Mouse (Mus musculus) kidney, postnatal 36 days (tissue): ENCODE data around the gene Pdcd2l.
"Not testable (repeated sequence)": the region's sequence is repeated elsewhere in the genome, so short reads cannot be mapped to it uniquely, and the experiment has no call there.

ENCODE experiments used
- DNase-seq, 2 experiments: peaks; one replicate each; pipeline ENCODE4 v3.0.0; 2021 to 2022; ENCODE audit warnings: mixed read lengths in 2 of 2

Pdcd2l gene

DNA sequence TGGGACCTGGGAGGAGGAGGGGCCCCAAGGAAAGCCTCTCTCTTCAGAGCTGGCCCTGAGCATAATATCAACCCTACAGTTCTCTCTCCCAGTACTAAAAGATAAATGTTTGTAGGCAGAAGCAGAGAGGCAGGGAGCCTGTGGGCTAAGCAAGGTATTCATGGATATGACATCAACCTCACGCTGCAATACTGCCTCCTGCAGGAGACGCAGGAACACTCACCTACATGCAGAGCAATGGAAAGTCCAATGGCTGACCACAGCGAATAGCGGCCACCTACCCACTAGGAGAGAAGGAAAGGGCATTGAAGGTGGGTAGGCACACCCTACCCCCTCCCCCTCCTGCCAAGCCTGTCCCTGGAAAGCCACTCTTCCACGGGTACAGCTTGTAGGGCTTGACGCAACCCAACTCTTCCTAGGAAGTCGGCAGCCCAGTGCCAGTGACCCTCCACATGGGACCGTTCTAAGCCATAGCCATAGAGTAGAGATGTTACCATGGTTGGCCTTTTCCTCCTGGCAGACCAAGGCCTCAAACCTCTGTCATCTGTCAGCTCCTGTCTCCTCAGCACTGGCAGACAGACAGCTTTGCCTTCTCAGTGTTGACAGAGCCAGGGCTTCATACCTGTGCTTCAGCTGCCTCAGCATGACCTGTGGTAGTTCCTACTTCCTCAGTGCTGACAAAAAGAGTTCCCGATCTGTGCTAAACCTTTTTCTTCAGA is 11.7 kb upstream of the Pdcd2l start:
- no peak for DNase-seq

DNA sequence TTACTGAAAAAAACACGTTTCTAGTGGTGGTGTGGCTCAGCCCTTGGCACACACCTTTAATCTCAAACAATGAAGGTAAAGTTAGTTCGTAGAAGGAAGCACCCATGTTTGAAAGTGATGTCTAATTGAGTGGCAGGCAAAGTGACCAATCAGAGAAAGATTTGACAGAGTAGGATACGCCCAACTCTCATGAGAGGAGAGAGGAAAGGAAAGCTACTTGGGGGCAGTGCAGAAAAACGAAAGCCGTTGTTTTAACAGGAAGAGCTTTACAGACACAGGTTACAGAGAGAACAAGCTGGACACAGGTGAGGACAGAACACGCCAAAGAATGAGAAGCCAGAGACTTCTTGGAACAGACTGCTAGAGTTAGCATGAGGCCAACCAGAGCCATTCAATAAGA is 9.9 kb upstream of the Pdcd2l start:
- DNase-seq: no peak

DNA sequence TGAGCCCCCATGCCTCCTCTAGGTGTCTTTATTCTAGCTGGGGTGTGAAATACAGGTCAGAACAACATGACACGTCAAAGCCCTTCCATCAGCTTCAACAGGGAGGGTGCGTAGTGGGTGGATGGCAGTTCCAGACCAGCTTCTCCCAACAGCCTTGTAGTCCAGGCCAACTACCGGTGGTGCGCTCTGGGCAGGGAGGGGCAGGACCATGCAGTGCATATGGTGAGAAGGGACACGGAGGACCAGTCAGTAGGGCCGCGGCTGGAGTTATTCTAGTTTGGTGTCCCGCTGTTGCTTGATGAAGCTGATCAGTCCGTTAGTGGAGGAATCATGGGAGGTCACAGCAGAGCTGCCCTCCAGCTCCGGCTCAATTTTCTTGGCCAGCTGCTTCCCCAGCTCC is 5.7 kb upstream of the Pdcd2l start:
- not testable (repeated sequence) for DNase-seq

DNA sequence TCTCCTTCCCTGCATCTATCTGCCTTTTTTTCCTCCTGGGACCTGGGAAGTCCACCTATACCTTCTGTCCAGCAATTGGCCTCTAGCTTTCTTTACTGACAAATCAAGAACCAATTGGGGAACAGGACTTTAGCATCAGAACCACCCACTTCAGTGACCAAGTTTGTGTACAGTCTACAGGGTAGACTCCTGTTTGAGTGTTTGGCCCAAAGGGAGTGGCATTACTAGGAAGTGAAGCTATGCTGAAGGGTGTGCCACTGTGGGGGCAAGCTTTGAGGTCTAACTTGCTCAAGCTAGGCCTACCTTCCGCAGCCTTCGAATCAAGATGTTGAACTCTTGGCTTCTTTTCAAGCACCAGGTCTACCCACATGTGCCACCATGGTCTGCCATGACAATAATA is 4.4 kb upstream of the Pdcd2l start:
- DNase-seq: no peak

DNA sequence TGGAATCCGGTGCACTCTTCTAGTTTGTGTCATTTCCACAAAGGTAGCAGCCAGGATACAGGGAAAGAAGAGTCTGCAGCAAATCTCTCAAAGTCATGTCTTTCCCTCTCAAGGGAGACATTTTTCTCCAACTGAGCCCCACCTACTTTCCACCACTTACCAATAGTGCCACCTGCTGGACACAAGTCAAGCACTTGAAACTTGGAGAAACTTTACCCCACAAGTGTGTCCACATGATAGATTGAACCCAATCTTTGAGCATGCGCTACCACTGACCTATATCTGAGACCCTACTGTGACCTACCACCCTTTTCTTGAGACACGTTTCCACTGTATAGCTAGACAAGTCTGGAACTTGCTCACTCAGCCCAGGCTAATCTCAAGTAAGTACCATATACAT is 1.9 kb upstream of the Pdcd2l start:
- peak; percentile 28 to 68 for DNase-seq

DNA sequence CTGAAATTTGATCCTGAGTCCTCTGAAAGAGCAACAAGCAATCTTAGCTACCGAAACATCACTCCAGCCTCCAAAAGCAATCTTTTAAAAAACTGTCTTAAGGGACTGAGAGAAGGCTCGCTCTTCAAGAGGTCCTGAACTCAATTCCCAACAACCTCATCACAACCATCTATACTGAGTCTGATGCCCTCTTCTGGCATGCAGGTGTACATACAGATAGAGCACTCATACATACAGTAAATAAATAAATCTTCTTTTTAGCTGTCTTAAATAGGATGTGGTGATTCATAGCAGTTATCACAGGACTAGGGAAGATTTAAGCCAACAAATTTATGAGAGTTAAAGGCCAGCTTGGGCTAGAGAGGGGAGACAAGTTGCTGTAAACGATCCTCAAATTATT is 829 bp downstream of the Pdcd2l start:
- DNase-seq: no peak

DNA sequence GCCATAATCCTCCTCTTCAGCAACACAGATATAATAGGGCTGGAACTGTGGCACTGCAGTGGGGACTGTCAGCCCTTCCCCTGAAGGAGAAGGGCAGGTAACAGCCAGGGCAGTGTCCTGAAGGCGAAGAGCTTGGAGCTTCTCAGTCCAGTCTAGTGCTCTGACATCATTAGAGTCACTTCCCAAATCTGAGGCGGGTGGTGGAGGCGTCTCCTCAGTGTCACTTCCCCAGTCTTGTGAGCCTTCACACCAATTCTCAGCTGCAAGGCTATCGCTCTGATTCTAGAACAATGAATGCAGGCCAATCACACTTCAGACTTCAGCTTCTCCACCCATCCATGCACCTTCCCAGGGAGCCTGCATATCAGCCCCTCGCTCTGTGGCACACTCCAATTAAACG is 3.6 kb downstream of the Pdcd2l start:
- DNase-seq: no peak

DNA sequence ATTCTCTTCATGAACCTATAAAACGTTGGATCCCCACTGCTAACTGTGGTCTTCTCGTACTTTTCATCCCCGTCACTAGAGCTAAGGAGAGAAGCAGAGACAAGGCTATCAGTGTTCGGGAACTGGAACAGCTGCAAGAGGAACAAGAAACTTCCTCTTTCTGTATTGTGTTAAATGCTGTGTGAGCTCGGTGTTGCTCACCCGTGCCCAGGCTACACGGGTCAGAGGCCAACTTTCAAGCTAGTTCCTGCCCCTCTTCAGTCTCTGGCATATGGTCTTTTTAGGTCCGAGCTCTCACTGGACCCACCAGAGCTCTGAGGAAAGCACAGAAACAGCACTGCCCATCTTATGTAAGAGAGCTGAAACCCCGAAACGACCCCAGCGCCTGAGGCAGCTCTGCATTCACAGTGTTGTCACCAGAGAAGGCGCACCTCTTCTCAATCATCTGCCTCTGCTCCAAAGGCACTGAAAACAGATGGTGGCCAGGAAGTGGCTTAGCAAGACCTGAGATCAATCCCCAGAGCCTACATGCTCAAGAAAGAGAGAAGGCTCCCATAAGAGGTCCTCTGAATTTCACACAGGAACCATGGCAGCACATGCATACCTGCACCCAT is 7.0 kb downstream of the Pdcd2l start:
- no peak for DNase-seq

DNA sequence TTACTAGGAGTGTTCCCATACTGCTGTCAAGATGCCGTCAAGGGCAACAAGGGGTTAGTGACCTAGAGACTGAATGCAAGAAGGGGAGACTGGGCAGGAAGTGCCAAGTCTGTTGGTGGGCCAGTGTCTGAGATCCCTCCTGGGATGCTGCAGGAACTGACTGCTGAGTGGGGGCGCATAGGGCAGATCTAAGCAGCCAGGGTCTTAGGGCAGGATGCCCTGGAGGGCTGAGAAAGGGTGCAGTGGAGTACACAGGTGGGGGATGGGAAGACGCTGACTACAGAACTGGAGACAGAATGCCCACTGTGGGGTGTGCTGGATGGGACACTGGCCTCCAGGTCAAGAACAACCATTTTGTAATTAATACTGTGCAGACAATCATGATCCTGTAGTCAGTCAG is 12.7 kb downstream of the Pdcd2l start:
- DNase-seq: no peak

DNA sequence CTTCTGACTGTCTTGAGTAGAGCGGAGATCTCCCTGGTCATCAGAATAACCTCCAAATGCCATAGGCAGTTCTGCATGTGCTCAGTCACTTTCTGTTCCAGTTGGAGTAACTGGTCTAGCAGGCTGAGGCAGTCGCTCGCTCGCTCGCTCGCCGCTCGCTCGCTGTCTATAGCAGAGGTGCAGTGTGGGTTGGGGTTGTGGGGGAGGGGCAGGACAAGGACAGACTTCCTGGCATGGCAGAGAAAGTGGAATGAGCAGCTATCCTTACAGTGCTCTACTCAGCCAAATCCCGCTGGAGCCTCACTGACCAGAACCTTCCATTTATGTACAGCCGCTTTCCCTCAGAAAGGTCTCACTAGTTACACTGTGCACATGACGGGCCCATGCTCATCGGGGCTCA is 13.1 kb downstream of the Pdcd2l start:
- no peak for DNase-seq

DNA sequence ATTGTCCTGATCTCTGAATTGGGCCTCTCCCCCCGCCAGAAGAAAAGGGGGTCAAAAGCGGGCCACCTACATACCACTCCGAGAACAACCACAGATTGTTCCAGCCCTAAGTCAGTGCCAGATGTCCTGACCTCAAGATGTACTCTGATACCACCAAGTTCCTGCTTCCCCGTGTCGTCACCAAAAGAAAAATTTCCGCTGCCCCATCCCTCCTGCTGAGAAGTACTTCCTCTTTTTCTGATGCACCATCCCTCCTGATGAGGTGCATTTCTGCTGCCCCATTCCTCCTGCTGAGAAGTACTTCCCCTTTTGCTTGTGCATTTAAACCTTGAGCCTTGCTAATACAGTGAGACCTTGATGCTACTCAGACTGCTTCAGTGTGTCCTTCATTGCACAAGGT is 20.2 kb downstream of the Pdcd2l start:
- DNase-seq: not testable (repeated sequence)

DNA sequence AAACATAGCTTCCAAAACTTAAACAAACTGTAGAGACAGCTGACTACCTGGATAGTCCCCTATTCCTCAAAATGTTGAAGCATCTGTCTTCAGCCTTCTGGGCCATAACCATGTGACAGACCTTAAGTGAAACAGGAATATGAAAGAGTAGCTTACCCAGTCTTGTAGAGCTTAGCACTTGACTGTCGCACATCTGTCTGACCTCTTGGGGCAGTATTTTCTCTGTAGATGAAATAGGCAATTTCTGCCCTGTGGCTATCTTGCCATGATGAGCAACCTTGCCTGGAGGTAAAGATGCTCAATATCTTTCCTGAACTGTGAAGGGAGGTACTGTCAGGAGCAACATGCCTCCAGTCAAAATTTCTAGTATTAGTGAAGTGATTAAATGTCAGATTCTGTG is 24.2 kb downstream of the Pdcd2l start:
- no peak for DNase-seq

DNA sequence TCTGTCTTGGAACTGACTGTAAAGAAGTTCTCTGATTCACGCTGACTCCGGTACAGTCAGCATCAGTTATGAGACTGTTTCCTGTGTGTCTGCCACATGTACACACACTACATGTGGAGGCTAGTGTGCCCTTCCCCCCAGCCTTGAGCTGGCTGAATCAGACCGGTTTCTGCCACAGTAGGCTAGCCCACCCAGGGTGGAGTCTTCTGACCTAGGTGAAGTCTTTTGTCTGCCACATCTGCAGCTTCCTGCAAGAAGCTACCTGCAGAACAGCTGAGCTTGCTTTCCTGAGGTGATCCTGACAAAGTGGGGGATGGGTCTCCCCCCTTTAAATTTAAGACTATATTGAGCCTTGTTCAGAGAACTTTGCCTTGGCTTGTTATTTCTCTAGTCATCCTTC is 27.0 kb downstream of the Pdcd2l start, which contains the start of gene Uba2:
Uba2 (minus strand) TSS at position 146 of the 400 bp plus-strand sequence.
- no peak for DNase-seq

DNA sequence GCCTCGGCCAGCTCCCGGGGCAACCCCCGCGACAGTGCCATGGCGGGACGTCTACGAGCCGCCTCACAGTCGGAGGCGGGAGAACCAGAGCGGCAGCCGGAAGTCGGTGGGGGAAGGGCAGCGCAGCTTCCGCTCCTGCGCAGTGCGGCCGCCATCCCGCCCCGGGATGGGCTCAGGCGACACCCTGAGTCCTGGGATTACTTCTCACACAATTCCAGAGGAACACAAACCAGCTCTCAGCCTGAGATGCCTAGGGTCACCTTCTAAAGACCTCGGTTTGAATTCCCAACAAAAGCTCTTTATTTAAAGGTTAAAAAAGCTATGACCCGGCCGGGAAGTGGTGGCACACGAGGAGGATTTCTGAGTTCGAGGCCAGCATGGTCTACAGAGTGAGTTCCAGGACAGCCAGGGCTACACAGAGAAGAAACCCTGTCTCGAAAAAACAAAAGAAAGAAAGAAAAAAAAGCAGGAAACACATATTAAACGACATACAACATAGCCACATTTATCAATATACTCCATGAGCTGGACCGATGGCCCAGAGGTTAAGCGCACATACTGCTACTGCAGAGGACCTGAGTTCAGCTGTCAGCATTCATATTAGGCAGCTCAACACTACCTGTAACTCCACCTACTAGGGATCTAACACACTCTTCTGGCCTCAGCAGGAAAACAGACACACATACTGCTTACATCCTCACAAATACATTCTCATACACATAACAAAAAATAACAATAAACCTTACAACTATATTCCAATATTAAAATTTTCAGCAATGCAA is 27.8 kb downstream of the Pdcd2l start:
- DNase-seq: peak; percentile 92 to 96

DNA sequence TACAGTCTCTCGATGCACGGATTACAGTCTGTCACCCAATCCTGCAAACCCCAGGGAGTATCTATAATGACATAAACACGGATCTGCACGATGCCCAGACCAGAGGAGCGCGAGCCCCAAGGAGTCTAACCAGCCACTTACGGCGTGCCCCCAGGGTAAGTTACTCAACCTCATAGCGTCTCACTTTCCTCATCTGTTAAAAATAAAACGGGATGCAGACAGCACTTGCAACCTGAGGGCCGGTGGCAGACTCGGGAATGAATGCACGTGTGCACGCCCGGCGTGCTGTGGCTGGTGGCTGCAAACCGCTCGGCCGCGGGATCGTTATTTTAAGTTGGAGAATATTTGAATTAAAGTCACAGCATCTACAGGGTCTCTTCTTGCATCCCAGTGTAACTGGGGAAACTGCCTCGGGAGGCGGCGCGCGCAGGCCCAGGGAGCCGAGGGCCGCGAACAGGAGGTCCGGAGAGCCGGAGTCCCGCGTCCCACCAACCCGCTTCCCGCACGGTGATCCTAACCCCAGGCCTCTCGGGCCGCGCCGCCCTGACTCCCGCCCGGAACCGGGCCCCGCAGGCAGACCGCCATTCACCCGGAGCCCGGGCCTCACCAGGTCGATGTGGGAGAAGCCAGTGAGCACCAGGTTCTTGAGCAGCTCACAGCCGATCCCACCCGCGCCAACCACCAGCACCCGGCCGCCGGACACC is 28.5 kb downstream of the Pdcd2l start:
- DNase-seq: peak in 1 of 2 experiments; percentile 24

DNA sequence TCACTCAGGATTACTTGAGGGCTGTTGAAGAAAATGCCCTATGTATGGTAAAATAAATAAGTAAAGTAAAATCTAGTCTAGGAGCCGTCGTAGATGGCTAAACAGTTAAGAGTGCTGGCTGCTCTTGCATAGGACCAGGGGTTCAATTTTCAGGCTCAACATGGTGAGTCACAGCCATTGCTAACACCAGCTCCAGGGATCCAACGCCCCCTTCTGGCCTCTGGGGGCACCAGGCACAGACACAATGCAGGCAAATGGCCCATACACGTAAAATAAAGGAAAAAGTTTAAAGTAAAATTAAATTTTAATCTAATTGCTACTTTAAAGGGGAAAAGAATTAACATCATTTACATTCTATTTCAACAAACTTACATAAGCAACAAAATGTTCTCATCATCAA is 29.6 kb downstream of the Pdcd2l start:
- peak; percentile 13 to 50 for DNase-seq

DNA sequence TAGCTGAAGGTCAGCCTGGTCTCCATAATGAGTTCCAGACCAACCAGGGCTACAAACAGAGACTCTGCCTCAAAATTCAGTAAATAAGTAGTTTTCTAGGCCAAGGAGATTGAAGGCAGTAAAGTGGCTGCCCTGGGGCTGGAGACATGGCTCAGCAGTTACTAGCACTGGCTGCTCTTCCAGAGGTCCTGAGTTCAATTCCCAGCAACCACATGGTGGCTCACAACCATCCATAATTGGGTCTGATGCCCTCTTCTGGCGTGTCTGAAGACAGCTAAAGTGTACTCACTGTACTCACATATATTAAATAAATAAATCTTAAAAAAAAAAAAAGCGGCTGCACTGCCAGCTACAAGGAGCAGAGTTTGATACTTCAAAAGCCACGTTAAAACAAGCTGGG is 30.5 kb downstream of the Pdcd2l start:
- DNase-seq: no peak

DNA sequence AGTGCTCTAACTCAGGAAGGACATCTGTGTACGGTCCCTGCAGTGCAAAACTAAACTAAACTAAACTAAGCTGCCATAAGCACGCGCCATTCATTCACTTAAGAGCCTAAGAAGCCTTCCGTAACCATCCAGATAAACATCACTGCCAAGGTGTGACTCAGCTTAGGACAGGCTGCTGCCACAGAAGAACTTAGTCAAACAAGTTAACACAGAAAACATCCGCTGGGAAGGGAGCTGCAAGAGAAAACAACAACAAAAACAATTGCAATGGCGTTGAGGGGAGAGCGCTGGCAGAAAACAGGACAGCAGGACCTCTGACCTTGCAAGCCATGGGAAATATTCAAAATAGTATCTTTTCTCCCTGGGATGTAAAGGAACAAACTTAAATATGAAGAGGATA is 31.8 kb downstream of the Pdcd2l start:
- DNase-seq: no peak

DNA sequence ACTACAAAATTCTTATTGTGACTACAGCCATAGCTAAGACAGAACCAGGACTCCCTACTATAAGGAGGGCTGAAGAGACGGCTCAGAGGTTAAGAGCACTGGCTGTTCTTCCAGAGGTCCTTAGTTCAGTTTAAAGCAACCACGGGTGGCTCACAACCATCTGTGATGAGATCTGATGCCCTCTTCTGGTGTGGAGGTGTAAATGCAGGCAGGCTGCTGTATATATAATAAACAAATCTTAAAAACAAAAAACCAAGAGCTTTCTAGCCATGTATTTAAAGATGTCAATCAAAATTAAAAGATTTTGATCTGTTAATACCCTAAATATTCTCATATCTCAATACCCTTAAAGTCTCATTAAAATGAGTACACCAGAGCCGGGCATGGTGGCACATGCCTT is 37.3 kb downstream of the Pdcd2l start:
- DNase-seq: no peak

DNA sequence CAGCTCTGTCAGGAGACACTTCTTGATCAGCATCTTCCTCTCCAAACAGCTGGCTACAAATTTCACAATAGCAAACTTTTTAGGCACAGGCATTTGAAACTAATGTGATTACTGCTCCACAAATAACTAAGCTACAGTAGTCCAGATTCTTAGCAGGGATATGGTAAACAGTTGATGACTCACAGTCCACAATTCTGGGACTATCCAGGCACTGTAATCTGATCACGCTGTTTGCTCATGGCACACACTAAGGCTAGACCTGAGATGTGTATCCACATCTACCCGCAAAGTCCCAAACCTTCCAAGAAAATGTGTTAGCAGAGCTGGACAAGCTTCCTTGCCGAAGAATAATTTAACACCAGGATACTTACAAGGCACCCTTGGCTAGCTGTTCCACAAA is 38.5 kb downstream of the Pdcd2l start:
- DNase-seq: no peak

DNA sequence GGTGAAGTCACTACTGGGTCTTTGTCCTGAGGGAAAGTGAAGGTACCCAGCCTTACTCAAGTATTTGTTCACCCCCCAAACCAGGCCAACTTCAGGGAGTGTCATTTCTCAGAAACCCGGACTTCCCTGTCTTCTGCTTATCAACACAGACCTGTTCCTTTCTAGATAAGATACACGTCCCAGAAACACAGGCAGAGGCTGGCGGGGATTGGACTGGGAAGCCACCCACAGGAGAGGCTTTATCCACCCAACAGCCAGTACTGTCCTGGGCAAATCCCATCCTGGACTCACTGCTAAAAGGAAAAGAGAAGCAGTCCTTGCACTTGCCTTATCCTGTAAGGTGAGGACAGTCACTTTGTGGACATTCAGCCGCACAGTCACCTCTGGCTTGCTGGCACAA is 49.3 kb downstream of the Pdcd2l start:
- no peak for DNase-seq

DNA sequence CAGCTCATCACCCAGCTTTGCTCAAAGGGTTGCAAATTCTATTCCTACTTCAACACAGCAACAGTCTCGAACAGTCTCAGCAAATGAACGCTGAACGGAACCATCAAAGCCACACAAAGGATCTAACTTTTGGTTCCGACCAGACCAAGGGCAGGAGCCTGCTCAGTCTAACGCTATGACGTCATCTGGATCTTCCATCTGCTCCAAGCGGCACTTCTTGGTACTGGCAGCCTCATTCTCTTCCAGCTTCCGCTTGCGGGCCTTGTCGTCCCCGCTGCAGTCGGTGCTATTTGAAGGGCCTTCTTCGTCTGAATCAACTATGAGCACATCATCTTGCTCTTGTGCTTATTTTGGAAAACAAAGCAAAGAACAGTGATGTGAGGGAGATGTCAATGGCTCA is 55.3 kb downstream of the Pdcd2l start:
- no peak for DNase-seq

DNA sequence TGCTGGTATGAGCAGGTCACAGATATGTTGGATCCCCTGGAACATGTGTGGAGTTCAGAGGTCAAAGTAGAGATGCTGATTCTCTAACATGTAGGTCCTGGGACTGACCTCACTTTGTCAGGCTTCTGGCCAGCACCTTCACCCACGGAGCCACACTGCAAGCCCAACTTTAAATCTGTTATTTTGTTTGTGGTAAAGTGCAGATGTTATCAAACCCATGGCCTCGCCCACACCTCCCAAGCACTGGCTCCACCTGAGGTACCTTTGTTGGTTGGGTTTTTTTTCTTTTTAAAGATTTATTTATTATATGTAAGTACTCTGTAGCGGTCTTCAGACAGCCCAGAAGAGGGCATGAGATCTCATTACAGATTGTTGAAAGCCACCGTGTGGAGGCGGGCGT is 57.0 kb downstream of the Pdcd2l start:
- DNase-seq: no peak
